Mouse (Mus musculus) erythroblast, embryonic 14.5 days (primary cell): ENCODE results near the gene Sf3b3.

Experiments used
- GATA1 ChIP-seq: IDR thresholded peaks from 2 replicates; pipeline ENCODE4 v1.6.1; 2012; ENCODE audit warnings: low read length, inconsistent platforms, mixed read lengths
- TAL1 ChIP-seq: IDR thresholded peaks from 3 replicates; pipeline ENCODE4 v1.6.1; 2012; ENCODE audit warnings: low read length, inconsistent platforms, mixed read lengths

DNA sequence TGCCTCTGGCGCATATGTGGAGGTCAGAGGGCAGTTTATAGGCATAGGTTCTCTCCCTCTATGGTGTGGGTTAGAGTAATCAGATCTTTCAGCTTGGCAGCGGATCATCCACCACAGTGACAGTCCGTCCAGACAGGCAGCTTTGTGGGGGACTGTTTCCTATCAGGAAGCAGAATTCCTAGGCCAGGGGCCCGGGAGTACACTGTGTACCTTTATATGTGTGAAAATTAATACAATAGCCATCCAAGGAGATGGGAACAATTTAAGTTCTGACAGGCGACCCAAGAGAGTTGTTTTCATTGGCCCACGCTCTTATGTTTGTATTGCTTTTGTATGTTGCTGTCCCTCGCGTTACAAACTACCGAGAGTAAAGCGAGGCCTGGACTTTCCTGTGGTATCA is 55.4 kb downstream of the Sf3b3 start:
- no peak for TF ChIP-seq GATA1
- no peak for TF ChIP-seq TAL1
